Mouse (Mus musculus) layer of hippocampus, adult 8-10 months (tissue): Measurements from ENCODE around the gene Rln3. TPM values are rescaled to one million over a fixed set of nuclear protein-coding genes. Genes with fewer than 3 reads are reported as not detected.

Source experiments
- DNase-seq, 2 experiments: peaks; one replicate each; pipeline ENCODE4 v3.0.0; 2022; ENCODE audit warnings: low spot score in 2 of 2
- total RNA-seq, 4 experiments: library from RNA; stranded (reverse); gene quantifications; 2 replicates each; pipeline ENCODE4 v1.2.4; 2022

Rln3 gene
- total RNA-seq, 4 experiments from 2014 or later, result not detected

DNA sequence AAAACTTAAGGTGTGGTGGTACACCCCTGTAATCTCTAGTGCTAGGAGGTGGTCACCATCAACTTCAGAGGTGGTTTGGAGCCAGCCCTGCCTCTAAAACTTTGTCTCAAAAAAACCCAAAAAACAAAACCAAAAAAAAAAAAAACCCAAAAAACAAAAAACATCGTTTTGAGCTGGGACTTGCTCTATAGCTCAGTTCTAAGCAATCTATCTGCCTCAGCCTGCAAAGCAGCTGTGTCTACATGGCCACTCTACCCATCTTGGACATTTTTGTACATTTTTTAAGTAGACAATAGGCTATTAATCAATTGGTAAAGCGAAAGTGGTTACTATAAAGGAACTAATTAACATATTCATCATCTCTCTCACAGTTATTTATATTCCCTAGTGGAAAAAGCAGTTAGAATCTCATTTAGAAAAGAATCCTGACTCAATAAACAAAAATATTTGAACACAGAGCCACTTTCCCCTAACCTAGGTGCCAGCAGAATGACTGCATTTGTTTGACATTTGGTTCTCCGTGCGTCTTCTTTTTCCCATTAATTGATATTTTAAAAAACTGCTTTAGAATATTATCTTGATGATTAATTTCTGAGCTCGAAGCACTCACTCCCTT lies 20.8 kb upstream of the Rln3 start:
- DNase-seq, result no peak

DNA sequence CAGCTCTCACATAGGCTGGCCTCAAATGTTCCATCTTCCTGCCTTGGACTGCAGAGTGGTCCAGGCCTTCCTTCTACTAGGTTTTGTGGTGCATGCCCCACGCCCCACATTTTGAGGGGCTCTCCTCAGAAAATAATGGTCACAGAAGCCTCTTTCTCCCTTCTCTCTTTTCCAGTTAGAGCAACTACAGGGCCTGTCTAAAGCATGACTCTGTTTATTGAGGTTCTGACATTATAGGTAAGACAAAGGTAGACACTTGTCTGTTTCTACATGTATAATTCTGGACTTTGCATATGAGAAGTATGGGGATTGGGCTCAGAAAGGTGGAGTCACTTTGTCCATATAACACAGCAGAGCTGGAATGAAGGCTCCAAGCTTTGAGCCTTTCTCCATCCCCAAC lies 20.2 kb upstream of the Rln3 start, which contains the start of gene Gm10643:
Gene Gm10643 (minus strand): TSS at position 101 of the 400 bp plus-strand sequence.
- no peak for DNase-seq

DNA sequence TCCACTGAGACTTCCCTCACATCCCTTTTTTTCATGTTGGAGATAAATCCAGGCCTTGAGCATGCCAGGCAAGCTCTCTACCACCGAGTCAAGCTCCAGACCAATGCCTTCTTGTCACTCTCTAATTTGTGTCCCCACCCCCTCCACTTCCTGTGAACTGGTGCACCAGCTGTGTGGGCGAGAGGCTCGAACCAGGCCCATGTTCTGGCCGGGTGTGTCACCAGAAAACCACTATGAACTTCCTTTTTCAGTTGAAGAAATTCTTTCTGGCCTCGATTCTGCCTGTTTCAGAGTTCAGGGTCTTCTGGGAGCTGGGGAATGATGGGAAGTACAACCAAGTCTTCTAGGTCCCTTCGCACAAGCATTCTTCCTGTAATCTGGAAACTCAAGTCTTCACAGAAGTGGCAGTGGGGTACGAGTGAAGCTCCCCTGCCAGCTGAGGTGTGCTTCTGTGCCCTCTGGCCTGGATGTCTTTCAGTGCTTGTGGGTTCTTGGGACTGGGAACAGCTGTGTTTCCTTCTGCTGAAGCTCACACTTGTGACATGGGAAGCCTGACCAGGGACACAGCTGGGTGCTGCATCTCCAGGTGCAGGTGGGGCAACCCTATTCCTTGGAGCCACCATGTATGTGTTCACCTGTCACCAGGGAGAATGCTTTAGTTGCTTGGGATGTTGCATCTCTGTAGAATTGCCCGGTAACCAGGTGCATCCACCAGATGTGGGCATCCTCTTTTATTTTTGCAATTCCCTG lies 19.2 kb upstream of the Rln3 start:
- no peak for DNase-seq

DNA sequence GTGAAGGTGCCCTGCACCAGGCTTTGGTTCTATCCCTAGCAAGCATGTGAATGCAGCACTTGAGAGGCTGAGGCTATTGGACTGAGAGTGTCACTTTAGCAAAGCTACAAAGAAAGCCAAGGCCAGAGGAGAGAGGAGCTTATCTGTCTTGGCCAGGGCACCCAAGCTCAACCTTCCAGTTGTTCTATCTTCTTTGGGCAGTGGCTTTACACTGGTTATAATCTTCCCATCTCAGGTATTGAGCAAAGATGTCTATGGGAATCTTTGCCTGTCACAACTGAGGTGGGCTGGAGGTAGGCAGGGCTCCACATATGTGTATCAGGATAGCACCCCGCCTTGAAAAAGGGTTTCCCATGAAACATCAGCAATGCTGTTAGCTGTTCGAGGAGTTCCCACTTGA lies 15.4 kb upstream of the Rln3 start:
- DNase-seq, result no peak

DNA sequence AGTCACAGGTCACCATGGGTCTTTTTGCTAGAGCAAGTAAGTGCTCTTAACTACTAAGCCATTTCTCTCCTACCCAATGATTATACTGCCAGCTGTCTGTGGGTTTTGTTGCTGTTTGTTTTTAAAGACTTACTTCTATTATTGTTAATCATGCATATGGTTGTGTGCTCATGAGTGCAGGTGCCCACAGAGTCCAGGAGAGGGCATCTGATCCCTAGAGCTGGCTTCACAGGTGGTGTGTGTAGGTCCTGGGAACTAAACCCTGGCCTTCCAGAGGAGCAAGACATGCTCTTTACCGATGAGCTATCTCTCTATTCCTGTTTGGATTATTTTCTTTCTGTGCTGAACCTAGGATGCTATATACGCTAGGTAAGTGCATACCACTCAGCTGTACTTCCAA lies 14.4 kb upstream of the Rln3 start:
- DNase-seq, result no peak

DNA sequence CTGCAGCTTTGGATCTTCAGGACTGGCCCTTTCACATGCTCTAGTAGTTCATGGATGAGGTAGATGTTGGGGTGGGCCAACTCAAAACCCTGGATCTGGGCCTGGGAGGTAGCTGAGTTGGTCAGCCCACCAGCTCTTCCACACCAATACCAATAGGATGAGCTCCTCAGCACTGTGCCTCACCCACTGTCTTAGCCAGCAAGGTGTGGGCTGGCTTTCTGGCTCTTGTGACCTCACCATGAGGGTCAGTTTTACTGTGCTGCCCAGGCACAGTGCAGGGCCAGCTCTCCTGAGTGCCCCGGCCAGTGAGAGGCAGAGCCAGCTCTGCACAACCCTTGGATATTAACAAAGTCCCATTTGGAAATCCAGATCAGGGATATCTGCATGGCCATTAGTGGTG lies 13.0 kb upstream of the Rln3 start:
- no peak for DNase-seq

DNA sequence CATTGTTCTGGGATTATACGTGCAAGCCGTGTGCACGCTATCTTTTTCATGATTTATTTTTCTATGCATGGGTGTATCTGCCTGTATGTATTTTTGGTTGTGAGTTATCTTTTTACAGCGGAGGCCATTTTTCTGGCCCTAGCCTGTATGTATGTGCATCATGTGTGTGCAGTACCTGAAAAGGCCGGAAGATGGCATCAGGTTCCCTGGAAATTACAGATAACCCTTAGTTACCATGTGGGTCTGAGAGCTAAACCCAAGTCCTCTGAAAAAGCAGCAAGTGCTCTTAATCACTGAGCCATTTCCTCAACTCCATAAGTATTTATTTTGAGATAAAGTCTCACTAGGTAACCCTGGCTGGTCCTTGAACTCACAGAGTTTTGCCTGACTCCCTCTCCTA lies 8.4 kb upstream of the Rln3 start:
- DNase-seq, result no peak

DNA sequence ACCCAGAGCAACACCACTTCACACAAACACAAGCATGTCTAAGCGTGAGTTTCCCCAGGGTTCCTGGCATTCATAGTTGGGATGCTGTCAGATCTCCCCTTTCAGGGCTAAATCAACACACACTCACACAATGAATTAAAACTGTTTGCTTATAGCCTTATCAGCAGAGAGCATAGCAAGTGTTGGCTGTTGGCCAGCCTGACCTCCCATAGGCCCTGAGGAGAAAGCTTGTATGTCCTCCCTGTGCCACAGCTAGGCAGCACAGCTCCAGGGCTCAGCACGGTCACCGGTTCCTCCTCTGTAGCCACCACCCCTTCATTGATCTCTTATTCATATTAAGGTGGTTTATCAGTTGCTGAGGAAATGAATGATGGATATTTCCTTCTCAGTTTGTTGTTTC lies 7.9 kb upstream of the Rln3 start:
- no peak for DNase-seq

DNA sequence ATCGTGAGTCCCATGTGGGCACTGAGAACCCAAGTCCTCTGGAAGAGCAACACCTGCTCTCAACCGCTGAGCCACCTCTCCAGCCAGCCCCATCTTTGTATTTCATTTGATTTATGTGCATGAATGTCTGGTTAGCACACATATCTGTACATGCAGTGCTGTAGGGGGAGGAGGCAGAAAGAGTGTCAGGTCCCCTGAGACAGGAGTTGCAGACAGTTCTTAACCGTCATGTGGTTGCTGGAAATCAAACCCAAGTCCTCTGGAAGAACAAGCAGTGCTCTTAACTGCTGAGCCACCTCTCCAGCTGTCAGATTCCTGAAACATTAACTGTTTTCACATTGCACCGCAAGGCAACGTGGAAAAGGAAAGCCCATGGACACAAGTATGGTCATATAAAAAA lies 3.4 kb upstream of the Rln3 start:
- DNase-seq, result no peak

DNA sequence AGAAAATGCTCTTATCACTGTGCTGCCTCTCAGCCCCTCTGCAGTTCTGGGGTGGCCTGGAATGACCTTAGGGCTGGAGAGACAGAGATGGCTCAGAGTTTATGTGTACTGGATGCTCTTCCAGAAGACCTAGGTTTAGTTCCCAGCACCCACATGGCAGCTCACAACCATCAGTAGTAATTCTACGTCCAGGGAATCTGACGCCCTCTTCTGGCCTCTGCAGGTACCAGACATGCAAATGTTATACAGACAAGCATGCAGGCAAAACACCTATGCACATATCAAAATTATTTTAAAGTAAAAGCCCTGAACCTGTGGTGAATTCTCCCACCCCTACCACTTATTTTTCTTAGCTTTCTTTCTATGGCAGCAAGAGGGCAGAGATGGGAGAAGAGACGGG lies 1.7 kb upstream of the Rln3 start:
- no peak for DNase-seq

DNA sequence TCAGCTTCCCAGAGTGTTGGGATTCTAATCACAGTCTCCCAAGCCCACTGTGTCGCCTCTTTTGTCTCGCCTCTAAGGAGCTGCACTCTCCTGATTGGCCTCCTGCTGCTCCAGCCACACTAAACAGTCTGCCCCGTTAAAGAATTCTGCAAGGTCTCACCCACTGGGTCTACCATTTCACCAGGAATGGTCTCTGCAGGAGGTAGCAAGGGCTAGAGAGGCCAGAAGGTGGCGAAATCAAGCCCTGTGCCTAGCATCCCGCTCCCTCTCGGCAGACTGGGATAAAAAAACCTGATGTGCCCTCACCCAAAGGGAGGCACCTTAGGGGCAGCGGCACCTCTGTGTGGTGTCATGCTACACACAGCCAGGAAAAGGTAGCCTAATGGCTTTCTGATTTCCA lies 697 bp downstream of the Rln3 start:
- no peak for DNase-seq

DNA sequence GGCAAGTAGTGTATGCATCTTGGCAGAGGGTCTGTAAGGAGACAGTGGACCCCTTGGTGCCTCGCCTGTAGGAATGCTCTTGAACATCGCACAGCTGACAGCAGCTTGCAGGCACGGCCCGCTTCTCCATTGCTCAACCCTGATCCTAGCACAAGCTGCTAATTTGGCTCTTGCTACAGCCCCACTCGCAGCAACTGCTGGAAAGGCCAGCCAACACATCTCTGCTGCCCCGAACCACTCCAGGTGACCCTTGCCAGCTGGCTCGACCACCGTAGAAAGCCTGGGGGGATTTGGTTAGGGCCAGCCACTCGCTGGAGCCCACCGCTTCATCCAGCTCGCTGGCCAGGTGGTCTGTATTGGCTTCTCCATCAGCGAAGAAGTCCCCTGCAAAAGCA lies 1.9 kb downstream of the Rln3 start:
- DNase-seq, result no peak

DNA sequence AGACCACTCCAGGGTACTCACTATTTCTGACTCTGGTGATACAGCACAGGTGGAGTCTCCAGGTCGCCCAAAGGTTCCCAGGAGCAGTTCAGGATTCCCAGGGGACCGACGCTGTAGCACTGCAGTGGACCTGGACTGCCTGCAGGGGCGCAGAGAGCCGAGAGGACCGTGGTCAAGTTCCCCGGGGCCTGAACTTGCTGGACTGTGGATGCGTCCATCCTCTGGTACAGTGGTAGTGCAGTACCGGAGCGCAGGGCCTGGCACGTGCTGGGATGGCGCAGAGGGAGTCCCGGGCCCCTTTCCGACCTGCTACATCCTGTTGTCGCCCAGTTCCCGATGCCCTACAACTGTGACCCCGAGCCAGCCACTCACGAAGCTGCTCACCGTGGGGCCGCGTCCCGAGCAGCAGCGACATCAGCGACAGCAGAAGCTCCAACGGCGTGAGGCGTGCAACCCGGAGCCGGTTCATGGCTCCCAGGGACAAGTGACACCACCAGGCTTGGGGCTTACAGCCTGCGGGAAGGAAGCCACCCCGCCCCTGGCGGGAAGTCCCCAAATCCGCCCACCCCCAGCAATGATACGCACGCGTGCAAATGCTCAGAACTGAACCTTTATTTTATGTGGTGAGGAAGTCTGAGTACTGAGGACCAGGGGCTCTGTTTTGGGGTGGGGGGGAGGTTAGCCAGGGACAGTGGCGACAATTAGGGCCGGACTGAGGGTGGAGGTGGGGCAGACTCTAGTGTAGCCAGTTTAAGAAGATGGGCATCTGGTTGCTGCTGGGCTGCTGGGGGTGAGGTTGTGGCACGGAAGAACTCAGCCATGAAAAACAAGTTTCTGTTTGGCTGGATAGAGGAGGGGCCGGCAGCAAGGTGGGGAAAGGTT lies 2.5 kb downstream of the Rln3 start, which contains the start of gene Il27ra:
Gene Il27ra (minus strand): TSS at position 524 of the 882 bp plus-strand sequence.
- DNase-seq, result peak in 1 of 2 experiments; percentile 31

DNA sequence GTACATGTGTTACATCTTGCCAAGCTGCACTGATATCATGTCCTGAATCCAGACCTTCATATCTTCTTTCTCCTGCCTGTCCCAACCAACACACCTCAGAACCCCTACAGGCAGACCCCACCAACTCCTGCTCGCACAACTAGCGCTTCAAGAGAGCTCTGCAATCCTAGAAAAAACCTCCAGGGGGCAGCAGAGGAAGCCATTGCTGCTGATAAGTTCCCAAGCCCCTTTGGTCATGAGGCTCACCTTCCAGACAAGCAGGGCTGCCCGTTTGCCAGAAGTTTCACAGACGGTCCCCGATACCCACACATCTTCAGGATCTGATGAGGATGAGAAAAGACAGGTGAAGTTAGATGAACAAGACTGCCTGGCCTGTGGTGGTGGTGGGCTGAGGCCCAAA lies 5.8 kb downstream of the Rln3 start:
- DNase-seq, result peak; percentile 39 to 74

DNA sequence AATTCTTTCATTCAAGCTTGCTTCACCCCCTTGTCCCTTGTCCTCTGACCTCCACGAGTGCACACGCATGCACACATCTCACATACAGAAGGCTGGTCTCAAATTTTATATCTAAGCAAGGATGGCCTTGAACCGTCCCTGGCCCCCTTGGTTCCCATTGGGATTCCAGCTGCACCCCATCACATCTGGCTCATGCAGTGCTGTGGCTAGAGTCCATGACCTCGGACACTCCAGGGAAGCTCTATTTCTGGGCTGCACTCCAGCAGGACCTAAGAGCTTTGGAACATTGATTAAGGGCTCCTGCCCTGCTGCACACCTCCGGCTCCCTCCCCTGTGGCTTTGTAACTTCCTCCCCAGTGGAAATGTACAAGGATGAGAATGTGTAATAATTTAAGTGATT lies 6.8 kb downstream of the Rln3 start:
- DNase-seq, result no peak

DNA sequence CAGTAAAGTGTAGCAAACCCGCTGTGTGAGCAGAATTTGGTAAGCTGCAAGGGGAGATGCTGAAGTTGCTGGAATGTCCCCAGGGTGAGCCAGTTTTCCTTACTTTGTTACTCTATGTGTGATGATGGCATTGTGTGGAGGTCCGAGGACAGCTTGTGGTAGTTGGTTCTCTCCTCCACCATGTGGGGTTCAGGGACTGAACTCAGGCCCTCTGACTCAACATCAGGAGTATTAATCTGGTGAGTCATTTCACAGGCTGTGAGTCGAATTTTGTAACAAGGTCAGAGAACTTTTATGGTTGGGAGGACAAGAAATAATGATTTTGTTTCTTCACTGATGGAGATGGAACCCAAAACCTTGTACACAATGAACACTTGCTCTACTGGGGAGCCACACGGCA lies 12.0 kb downstream of the Rln3 start:
- DNase-seq, result no peak

DNA sequence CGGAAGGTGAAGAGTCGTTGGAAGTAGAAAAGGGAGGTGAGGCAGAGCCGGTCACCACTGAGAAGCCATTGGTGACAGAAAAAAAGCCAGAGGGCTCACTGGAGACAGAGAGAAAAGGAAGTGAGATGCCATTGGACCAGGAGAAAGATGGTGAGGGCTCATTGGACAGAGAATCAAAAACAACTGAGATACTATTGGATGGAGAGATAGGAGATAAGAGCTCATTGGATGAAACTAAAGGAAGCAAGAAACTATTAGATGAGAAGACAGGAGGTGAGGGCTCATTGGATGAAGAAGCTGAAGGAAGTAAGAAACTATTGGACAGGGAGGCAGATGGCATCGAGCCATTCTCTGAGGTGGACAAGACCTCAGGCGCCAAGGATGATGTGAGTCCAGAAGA lies 15.5 kb downstream of the Rln3 start:
- no peak for DNase-seq

DNA sequence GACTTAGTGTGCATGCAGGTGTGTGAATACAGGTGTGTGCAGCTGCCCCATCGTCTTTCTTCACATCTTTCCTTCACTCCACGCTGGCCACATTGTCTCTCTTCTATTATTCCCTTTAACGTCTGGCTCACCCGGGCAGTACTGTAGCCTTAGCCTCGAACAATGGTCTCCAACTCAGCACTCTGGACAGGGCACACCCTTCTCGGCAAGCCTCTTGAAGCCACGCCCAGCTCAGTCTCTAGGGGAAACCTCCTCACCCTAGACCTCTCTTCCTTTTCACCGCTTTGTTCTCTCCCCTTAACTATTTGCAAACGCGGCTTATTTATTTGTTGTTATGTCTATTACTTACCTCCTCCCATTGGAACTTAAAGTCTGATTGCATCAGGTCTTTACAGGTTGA lies 17.4 kb downstream of the Rln3 start:
- DNase-seq, result no peak

DNA sequence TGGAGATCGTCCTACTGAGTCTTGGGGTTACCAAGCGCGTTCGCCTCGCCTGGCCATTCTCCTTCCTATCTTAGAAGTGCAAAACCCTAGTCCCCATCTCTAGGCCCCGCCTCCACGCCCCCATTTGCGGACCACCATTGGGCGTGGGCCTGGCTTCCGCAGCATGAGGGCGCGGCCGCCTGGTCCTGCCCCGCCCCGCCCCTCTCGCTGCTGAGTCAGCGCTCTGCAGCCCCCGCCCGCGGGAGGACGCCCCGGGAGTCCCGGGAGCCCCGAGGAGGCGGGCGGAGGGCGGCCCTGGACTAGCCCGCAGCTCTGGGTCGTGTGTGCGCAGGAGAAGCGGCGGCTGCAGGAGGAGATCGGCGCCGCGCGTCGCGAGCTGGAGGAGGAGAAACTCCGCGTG lies 18.9 kb downstream of the Rln3 start:
- DNase-seq, result no peak

DNA sequence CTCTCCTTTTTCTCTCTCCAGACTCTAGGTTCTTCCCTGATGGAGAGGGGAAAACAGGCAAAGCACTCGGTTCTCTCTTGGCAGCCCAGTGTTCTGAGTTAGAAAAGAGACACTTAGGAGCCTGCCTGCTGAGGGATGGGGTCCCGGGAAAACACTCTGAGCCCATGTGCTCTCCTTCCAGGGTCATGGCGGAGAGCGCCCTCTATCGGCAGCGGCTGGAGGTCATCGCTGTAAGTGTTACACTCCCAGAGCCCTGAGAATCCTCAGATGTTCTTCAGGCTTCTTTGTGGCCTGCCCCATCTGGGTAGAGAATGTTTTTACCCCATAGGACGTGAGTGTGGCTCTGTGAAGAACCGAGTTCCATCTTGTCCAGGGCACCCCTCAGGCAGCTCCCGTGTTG lies 20.6 kb downstream of the Rln3 start:
- DNase-seq, result no peak

DNA sequence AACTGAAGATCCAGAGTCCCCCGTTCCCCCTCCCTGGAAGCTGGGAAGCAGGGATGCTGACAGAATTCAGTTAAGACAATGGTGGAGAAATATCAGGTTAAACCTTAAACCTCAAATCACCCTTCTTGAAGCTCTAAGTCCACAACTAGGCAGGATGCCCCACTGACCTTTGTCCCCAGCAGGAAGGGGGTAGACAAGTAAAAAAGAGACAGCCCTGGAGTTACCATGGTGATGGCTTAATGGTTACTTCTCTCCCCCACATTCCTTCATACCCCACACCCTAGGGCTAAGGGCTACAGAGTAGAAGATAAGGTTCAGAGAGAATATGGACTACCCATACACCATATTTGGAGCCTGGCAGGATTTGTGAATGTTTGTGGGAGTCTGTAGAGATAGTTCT lies 21.2 kb downstream of the Rln3 start:
- no peak for DNase-seq

DNA sequence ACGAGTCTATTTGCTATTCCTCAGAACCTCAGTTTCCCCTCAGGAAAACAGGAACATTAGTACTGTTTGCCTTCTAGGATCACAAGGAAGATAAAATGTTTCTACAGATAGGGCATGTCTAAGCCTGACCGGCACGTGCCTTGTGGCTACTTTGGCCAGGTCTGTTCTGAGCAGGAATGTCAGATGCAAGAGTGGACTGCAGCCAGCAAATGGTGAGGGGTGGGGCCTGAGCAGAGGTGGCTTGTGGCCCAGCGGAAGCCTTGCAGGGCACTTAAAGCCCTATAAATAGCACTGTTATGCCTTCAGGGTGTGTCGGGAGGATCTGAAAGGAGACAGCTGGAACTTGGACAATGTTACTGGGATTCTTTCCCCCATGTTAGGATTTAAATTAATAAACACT lies 21.7 kb downstream of the Rln3 start:
- no peak for DNase-seq
